Mouse (Mus musculus) forebrain, embryonic 11.5 days (tissue): ENCODE results near the gene Pafah1b2. TPM values are rescaled to one million over a fixed set of nuclear protein-coding genes. Genes with fewer than 3 reads are reported as not detected.

ENCODE experiments used
- ATAC-seq: fragments of 200-750 bp; cut with Nextera tagmentation; replicated peaks from 2 replicates; pipeline ENCODE4 v1.8.0; 2017; ENCODE audit warnings: moderate TSS enrichment; ENCODE audit not compliant: low FRiP score
- DNase-seq: peaks from one replicate; pipeline ENCODE4 v3.0.0-alpha.2; 2017; ENCODE audit warnings: low spot score
- H3K27ac ChIP-seq: fragments of 300-500 bp; sonication (generic); 2 replicates; pipeline ENCODE4 v1.5.1; 2014; ENCODE audit warnings: low read depth, low read length
- H3K27me3 ChIP-seq: fragments of 300-500 bp; sonication (generic); 2 replicates; pipeline ENCODE4 v1.6.1; 2014; ENCODE audit warnings: mild to moderate bottlenecking, low read length, mixed read lengths; ENCODE audit not compliant: control insufficient read depth, insufficient read depth
- H3K36me3 ChIP-seq: fragments of 300-500 bp; sonication (generic); 2 replicates; pipeline ENCODE4 v1.6.1; 2014; ENCODE audit warnings: mild to moderate bottlenecking, low read length, moderate library complexity, mixed read lengths; ENCODE audit not compliant: control insufficient read depth, insufficient read depth
- H3K4me1 ChIP-seq: fragments of 300-500 bp; sonication (generic); replicated peaks from 2 replicates; pipeline ENCODE4 v1.6.1; 2014; ENCODE audit warnings: low read length, mixed read lengths; ENCODE audit not compliant: control insufficient read depth, insufficient read depth
- H3K4me2 ChIP-seq: fragments of 300-500 bp; sonication (generic); 2 replicates; pipeline ENCODE4 v1.6.1; 2014; ENCODE audit warnings: low read depth, mild to moderate bottlenecking, low read length, moderate library complexity, mixed read lengths; ENCODE audit not compliant: severe bottlenecking
- H3K4me3 ChIP-seq: fragments of 300-500 bp; sonication (generic); 2 replicates; pipeline ENCODE4 v1.5.1; 2014; ENCODE audit warnings: low read depth, low read length
- H3K9ac ChIP-seq: fragments of 300-500 bp; sonication (generic); 2 replicates; pipeline ENCODE4 v1.6.1; 2014; ENCODE audit warnings: low read length
- H3K9me3 ChIP-seq: fragments of 300-500 bp; sonication (generic); 2 replicates; pipeline ENCODE4 v1.6.1; 2016; ENCODE audit warnings: low read length, mixed read lengths; ENCODE audit not compliant: control insufficient read depth
- WGBS: fragments of 180-500 bp; shearing (Covaris S2); extraction: QIAGEN DNeasy Blood & Tissue Kit; methylation state at CpG from one replicate; pipeline ENCODE4 v1.1.7; 2014; 5-methylcytosine and 5-hydroxymethylcytosine counted together
- polyA plus RNA-seq: library from polyadenylated mRNA; unstranded; fragments of >200 nt; fragmentation: Nextera tagmentation; extraction: Ambion mirVana; gene quantifications from 2 replicates; pipeline ENCODE4 v1.2.1, GENCODE M21; 2014

The Pafah1b2 gene
- 274 and 277 TPM in 2 replicates for polyA plus RNA-seq

DNA sequence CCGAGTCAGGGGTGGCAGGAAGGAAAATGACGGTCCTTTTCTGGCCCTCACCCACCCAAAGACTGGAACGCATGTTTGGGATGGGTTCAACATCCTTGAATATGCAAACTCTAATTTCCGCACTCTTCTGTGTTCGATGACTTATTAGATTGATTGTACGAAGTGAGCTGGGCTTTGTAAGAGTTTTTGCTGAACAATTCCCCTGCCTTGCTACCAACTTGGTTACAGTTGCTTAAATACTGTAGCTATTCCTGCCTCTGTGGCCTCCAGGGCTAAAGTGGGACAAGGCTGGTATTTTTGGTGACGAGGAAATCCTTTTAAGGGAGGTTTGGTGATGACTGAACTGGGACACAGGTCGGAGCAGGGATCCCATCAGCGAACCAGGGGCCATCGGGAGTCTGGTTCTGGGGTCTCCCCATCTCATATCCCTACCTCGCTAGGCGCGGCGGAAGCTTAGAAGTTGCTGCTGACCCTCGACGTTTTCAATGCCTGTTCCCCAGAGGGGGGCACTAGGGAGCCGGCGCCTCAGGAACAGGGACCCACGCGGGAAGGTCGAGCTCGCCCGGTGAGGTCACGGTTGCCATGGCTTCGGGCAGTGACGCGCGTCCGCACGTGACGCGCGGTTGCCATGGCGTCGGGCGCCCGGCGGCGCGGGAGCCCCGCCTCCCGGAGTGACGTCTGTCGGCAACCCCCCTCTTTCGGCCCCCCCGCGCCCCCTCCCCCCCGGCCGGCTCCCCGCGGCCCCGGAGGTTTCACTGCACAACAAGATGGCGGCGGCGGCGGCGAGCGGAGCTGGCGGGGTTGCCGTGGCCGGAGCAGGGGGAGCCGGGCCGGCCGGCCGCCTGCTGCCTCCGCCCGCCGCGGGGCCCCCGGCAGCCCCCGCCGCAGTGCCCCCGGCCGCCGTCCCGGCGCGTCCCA lies at the start of gene Pafah1b2, which contains the start of gene Sik3:
TSS of gene Pafah1b2 (minus strand) at position 600 of the 918 bp plus-strand sequence.
TSS of gene Sik3 (plus strand) at position 730 of the 918 bp plus-strand sequence.
- Histone ChIP-seq H3K4me2 (peak within 1 kb of the TSS; percentile 73), H3K27me3 (no peaks in the 10 kb centered on the region), H3K4me1 (peaks cover 24% of the 10 kb centered on the region), H3K27ac (peak within 1 kb of the TSS; percentile 74), H3K9ac (peak within 1 kb of the TSS; percentile 93), H3K9me3 (no peaks in the 10 kb centered on the region), H3K36me3 (no peaks in the 10 kb centered on the region), H3K4me3 (peak within 1 kb of the TSS; percentile 97)
- peak; percentile 89 for ATAC-seq
- DNase-seq: peak; percentile 98
- 4% methylated on average over 61 of the region's 78 CpGs for WGBS

DNA sequence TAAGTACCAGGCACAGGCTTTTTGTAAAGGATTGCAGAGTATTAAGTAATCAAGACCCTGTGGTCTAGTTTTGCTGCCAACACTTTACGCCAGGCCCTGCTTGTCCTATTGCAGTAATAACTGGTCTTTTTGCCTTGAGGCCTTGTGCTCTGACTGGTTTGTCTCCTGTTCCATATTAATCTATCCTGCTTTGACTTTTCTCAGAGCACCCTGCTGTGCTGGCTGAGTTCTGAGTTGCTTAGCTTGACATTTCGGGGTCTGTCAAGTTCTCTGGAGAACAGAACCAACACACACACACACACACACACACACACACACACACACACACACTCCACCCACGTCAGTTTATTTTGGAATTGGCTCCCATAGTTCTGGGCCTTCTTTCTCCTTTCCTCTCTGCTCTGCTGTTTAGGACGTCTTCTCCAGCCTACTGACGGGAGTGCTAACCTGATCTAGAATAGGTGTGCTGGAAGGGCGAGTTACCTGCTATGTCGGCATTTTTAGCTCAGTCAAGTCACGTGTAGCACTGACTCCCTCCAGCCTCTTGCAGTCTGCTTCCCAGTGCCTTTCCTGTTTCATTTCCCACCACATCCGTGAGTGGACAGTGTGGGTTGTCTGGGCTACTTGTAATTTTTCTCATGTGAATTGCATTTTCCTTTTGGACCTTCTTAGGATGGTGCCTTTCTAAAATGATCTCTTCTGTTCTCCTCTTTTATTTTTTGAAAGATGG lies 49.4 kb upstream of the Pafah1b2 start:
- ATAC-seq (no peak), DNase-seq (no peak)
- Histone ChIP-seq H3K4me1 (no peaks in the 10 kb centered on the region), H3K27ac (no peak overlapping the region), H3K4me3 (no peak overlapping the region), H3K9ac (no peak overlapping the region), H3K27me3 (no peaks in the 10 kb centered on the region), H3K4me2 (no peak overlapping the region), H3K9me3 (no peaks in the 10 kb centered on the region), H3K36me3 (no peaks in the 10 kb centered on the region)
- WGBS: 80% methylated on average over 9 of the region's 9 CpGs

DNA sequence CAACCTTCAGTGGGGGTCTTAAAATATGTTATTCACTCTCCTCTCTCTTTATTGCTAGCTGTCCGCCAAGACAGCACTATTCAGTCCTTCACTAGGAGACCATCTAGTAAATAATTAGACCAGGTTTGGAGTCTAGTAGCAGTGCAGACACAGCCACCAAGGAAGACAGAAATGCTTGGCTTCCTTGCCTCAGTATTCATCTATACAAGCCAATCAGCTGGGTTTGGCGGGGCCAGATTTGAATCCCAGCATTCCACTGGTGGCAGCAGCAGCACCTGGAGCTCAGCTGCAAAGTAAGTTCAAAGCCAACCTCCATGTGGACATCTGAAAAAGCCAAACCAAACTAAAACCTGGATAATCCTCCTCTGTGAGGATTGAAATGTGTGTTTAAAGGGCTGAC lies 47.8 kb upstream of the Pafah1b2 start:
- Histone ChIP-seq H3K4me3 (no peak overlapping the region), H3K4me2 (no peak overlapping the region), H3K27me3 (no peaks in the 10 kb centered on the region), H3K9me3 (no peaks in the 10 kb centered on the region), H3K36me3 (no peaks in the 10 kb centered on the region), H3K27ac (no peak overlapping the region), H3K4me1 (no peaks in the 10 kb centered on the region), H3K9ac (no peak overlapping the region)
- no peak for ATAC-seq
- 98% methylated on average over 2 of the region's 2 CpGs for WGBS
- DNase-seq: no peak

DNA sequence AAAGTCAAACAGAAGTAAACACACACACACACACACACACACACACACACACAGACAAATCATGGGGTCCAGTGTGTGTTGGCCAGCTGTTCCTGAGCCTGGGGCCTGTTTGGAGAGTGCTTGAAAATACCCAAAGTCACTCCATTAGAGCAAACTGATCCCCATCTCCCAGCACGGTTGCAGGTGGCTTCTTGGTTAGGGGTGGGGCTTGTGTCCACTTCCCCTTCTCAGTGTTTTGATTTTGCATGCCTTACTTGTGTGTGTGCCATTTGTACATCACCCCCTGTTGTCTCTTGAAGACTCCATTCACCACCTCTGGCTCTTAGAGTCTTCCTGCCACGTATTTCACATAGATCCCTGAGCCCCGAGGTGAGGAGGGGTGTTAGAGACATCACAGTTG lies 45.6 kb upstream of the Pafah1b2 start:
- no peak overlapping the region for H3K4me2 ChIP-seq
- H3K4me1 ChIP-seq: peaks cover 3% of the 10 kb centered on the region; the same call in 1 of the 2 replicates
- DNase-seq (no peak), ATAC-seq (no peak)
- H3K27ac ChIP-seq: no peak overlapping the region
- no peaks in the 10 kb centered on the region for H3K36me3 ChIP-seq
- H3K9ac ChIP-seq: no peak overlapping the region
- no peak overlapping the region for H3K4me3 ChIP-seq
- WGBS: 87% methylated on average over 3 of the region's 3 CpGs
- no peaks in the 10 kb centered on the region for H3K27me3 ChIP-seq
- H3K9me3 ChIP-seq: no peaks in the 10 kb centered on the region

DNA sequence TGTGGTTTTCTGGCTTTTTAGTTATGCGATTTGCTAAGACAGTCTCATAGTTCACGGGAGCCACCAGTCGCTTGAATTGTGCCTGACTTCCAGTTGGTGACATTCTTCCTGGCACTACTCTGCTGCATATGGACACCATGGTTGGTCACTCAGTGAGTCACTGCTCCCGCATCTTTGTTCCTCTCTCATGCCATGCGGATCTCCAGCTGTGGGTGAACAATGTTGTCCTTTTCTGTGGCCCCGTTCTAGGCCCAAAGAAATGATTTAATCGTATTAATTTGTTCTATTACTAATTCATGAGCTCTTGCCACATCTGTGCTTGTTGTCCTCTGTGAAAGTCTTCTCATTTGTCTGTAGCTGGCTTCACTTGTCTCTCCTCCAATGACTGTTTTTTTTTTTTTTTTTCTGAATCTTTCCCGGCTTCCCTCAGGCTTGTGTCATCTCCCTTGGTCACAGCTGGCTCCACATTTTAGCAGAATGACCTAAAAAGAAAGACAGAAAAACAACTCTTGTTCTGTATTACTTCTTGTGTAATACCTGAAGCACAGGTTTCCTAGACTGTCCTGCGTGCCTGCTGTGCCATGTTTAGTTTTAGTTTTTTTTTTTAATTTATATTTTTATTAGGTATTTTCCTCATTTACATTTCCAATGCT lies 40.6 kb upstream of the Pafah1b2 start:
- ATAC-seq: no peak
- no peak overlapping the region for H3K4me3 ChIP-seq
- WGBS: 82% methylated on average over 9 of the region's 9 CpGs

DNA sequence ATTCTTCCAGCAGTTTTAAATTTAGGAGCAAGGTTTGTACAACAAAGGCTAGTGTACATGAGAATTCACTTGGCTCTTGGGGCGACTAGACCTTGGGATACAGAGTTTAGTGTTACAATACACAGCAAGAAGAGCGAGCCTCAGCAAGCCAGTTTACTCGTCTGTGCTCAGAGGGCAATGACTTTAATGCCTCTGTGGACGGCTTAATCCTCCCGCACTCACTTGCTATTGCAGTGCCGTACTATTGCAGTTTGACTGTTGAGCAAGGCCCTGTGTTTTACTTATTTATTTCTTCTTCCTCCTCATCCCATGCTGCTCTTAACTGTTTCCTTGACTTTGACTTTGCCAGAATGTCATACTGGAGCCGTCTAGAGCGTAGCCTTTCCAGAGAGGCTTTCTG lies 37.7 kb upstream of the Pafah1b2 start:
- ATAC-seq (no peak), DNase-seq (no peak)
- Histone ChIP-seq H3K27ac (no peak overlapping the region), H3K4me1 (peaks cover 11% of the 10 kb centered on the region), H3K9me3 (no peaks in the 10 kb centered on the region), H3K9ac (no peak overlapping the region), H3K36me3 (no peaks in the 10 kb centered on the region), H3K4me2 (no peak overlapping the region), H3K27me3 (no peaks in the 10 kb centered on the region), H3K4me3 (no peak overlapping the region)
- 70% methylated on average over 8 of the region's 8 CpGs for WGBS

More for the DNA sequence above, 40.6 kb upstream of the Pafah1b2 start:
- no peak for DNase-seq
- Histone ChIP-seq H3K9ac (no peak overlapping the region), H3K4me1 (peaks cover 3% of the 10 kb centered on the region; the same call in 1 of the 2 replicates), H3K36me3 (no peaks in the 10 kb centered on the region), H3K9me3 (no peaks in the 10 kb centered on the region), H3K4me2 (no peak overlapping the region), H3K27me3 (no peaks in the 10 kb centered on the region), H3K27ac (no peak overlapping the region)

DNA sequence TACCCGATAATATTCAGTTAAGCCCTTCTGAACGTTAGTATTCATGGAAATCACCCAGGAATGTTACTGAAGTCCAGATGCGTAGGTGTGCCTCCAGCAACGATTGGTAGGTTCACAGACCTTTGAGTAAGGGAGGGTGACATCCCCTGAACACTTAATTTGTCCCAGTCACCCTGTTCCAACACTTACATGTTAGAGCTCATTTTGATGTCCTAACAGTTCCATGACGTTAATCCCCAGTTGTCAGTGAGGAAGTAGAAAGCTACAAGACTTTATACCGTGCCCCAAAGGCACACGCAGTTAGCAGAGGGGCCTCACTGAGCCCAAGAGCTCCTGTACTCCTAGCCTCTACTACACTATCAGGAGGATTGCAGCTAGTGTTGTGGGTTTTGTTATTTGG lies 37.0 kb upstream of the Pafah1b2 start:
- H3K27ac ChIP-seq: no peak overlapping the region
- H3K36me3 ChIP-seq: no peaks in the 10 kb centered on the region
- H3K9ac ChIP-seq: no peak overlapping the region
- 84% methylated on average over 7 of the region's 7 CpGs for WGBS
- no peaks in the 10 kb centered on the region for H3K9me3 ChIP-seq
- no peaks in the 10 kb centered on the region for H3K27me3 ChIP-seq
- no peak for ATAC-seq
- no peak for DNase-seq
- H3K4me3 ChIP-seq: no peak overlapping the region
- peaks cover 10% of the 10 kb centered on the region for H3K4me1 ChIP-seq
- no peak overlapping the region for H3K4me2 ChIP-seq

DNA sequence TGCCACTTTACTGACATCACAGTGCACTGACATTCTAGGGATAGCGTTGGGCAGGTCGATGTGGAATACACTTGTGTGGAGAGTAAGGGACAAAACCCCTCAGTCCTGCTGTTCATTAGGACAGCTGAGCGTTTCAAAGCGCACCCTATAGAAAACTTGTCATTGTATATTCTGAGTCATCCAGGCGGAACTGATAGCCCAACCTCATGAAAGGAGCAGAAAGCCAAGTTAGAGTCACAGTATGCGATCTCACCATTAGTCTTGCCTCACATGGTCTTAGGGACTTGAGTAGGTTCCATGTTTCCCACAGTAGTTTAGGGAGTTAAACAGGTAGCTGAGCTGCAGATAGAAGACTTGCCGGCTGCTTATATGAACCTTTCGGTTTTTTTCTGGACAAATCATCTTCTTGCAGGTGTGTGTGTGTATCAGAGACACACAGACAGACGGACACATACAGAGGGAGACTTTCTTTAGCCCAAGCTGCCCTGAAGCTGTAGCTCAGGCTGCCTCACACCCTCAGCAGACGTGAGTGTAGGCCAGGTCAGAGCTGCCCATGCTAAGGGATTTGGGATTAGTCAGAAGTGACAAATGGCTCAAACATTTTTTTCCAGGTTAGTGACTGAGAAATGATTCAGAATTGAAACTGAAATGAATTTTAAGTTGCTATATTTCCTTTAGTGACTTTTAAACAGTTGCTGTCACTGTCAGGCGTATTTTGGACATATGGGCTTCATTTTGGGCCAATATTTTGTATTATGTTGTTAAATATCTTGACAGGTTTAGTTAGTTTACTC lies 34.4 kb upstream of the Pafah1b2 start:
- Histone ChIP-seq H3K4me2 (no peak overlapping the region), H3K4me3 (no peak overlapping the region), H3K27me3 (no peaks in the 10 kb centered on the region), H3K4me1 (peaks cover 8% of the 10 kb centered on the region), H3K36me3 (no peaks in the 10 kb centered on the region), H3K9me3 (no peaks in the 10 kb centered on the region), H3K27ac (no peak overlapping the region), H3K9ac (no peak overlapping the region)
- DNase-seq (no peak), ATAC-seq (no peak)
- 47% methylated on average over 11 of the region's 11 CpGs for WGBS
